Mouse (Mus musculus) c-Kit-positive CD71-negative TER-119-negative erythroid progenitor cells, embryonic 14.5 days (primary cell): ENCODE results near the gene Ect2.
A peak's percentile ranks its signal among the peaks of the same experiment; 100 is the strongest.

Experiments
- DNase-seq: peaks from one replicate; pipeline ENCODE4 v3.0.0-alpha.2; 2013; ENCODE audit warnings: low read depth

Gene Ect2

DNA sequence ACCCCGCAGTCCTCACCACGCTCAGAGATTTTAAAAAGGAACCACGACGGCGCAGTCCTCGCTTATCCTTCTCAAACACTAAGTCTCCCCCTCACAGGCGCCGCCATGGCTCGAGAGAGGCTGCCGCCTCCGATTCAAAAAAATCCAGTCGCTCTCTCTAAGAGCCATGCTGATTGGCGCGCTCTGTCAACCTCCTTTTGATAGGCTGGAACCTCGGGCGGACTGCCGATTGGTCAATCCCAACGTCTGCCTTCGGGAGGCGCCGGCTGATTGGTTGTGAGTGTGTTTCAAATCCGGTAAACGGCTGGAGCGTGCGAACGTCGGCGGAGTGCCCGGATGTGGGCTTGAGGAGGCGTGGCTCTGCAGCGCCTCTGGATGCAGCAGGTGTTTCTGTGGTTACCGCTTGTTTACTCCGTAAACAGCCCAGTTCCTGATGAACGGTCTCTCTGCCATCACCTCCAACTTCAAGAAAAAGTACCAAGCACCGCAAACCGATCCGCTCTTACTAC is at the start of gene Ect2:
Ect2 (minus strand) TSS at position 178 of the 509 bp plus-strand sequence.
- peak; percentile 93 for DNase-seq

GRCm38 (mm10) chr3:27201728-27202411 is 48.2 kb upstream of the Ect2 start:
- no peak for DNase-seq

- DNase-seq, result no peak
Observed at GRCm38 (mm10) chr3:27199120-27199519, 45.4 kb upstream of the Ect2 start.

DNA sequence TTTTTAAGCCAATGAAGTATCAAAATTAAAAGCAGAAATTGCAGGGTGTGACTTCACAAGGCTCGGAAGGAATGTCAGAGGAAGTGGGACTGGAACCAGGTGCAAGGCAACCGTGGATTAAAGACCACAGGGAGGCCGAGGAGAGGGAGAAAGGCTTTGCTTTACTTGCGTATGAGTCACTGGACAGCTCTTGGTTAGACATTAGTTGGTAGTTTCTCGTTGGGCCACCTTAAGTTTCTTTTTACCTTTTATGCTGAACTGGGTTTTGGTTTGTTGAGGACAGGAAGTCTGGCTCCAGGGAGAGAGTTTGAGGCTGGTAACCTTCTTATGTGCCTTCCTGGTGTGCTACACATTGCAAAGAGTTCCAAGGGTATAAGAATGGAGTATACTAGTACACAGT is 44.1 kb upstream of the Ect2 start:
- no peak for DNase-seq

DNA sequence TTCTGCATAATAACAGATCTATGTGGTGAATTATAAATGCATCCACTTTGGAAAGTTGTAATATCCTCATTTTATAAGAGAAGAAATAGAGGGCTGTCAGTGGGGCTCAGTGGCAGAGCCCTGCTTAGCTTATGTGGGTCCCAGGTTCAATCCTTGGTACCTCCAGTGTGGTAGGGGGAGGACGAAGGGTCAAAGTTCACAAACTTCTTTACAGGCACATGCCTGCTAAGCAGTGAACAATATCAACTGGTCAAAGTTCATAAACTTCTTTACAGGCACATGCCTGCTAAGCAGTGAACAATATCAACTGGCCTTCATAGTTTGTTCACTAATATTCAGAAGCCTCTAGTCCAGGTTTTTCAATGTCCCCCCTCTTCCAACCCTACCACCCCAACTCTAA is 42.9 kb upstream of the Ect2 start:
- no peak for DNase-seq

GRCm38 (mm10) chr3:27195573-27196227 is 42.0 kb upstream of the Ect2 start:
- no peak for DNase-seq

- no peak for DNase-seq
Observed at GRCm38 (mm10) chr3:27195153-27195552, 41.5 kb upstream of the Ect2 start.

GRCm38 (mm10) chr3:27193844-27194317 is 40.2 kb upstream of the Ect2 start:
- DNase-seq, result no peak

DNA sequence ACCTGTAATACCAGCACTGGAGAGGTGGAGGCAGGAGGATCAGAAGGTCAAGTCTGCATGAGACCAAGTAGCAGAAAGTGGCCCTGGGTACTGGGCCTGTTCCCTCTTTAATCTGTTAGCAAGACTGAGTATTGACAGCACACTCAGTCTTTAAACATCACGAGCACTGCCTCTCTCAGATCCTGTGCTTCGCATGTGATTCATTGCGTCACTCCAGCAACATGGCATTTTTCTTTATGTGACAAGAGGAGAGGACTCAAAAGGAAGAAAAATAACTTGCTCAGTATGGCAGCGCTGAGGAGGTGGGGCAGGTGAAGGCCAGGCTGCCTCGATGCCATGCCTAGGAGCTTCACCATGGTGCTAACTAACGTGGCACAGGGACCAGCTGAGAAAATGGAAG is 38.2 kb upstream of the Ect2 start:
- no peak for DNase-seq

GRCm38 (mm10) chr3:27190865-27191264 is 37.2 kb upstream of the Ect2 start:
- no peak for DNase-seq

GRCm38 (mm10) chr3:27189320-27190261 is 35.9 kb upstream of the Ect2 start:
- DNase-seq, result no peak

- no peak for DNase-seq
Observed at GRCm38 (mm10) chr3:27188386-27188785, 34.7 kb upstream of the Ect2 start.

GRCm38 (mm10) chr3:27183601-27184175 is 30.0 kb upstream of the Ect2 start:
- DNase-seq, result no peak

DNA sequence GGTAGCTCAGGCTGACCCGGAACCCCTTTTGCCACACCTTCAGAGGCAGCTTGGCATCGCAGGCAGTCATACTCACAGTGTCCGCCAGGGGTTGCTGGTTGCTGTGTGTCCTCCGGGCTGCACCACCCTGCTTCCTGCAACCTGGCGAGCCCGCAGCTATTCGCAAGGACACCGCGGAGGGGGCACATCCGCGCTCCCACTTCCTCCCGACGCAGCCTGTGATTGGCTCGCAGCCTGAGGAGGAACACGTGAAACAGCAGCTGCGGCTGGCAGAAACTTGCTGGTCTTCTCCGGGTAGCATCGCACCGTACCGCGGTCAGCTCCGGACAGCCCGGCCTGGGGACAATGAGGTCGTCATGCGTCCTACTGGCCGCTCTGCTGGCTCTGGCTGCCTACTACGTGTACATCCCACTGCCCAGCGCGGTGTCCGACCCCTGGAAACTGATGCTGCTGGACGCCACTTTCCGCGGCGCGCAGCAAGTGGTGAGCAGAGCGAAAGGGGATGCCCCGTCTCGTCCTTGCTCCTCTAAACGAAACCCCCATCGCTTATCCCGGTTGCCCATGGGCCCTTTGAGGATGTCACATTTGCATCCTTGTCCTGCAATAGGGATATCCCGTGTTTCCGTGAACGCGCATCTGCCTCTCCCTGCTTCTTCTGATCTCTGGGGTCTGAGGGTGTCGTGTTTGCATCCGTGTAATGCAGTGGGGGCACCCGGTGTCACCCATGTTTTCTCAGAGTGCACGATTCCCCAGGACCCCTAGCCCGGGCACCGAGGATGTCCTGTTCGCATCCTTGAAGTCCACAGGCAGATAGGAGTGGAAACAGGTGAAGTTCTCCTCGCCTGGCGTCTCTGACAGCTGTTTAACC is 29.3 kb upstream of the Ect2 start, which contains the start of gene Nceh1:
Nceh1 (plus strand) TSS at position 233 of the 868 bp plus-strand sequence.
- DNase-seq, result peak; percentile 83

- DNase-seq, result no peak
Observed at GRCm38 (mm10) chr3:27179711-27180110, 26.0 kb upstream of the Ect2 start.

- DNase-seq, result no peak
Observed at GRCm38 (mm10) chr3:27170257-27170656, 16.6 kb upstream of the Ect2 start.

DNA sequence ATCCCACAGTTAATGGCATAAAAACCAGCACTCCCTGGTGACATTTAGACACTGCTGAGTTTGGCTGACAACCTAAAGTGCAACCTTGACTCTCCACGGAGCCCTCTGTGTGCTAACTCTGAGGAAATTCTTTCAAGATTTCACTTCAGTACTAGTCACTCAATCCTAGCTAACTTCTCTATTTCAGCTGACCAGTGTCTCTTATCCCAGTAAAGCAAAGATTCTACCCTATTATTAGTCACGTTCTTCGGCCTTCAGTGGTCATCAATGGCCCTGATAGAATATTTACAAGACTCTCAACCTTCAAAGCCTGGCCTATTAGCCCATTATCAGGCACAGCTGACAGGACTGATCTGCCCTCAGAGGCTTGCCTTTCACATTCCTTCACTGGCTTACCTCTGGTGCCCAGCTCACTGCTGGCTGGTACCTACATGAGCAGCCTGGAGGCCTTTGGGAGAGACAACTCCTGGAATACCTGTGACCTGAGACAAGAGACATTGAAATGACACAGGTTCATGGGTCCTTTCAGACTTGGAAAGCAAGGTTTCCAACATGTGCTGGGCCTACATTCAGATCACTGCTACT is 11.9 kb upstream of the Ect2 start:
- DNase-seq, result no peak

GRCm38 (mm10) chr3:27162410-27162804 is 8.7 kb upstream of the Ect2 start:
- DNase-seq, result no peak

- no peak for DNase-seq
Observed at GRCm38 (mm10) chr3:27161645-27162409, 8.1 kb upstream of the Ect2 start.

DNA sequence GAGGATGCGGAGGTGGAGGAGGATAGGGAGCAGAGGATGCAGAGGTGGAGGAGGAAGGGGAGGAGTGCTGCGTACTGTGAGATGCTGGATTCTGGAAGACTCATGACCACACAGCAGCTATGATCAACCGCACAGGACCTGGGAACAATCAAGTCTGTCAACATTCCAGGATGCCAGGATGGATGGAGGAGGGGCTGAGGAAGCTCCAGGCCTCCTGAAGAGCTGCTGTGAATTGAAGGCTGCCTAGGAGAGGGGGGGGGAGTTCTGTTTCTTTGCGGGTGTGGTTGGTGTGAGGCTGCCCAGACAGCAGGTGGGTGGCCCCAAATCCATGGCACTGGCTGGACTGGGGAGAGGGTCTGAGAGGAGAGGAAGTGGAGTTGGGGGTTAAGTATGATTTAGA is 5.2 kb upstream of the Ect2 start:
- no peak for DNase-seq
